Mouse (Mus musculus): ENCODE measurements around the gene Exoc3l4.

The Exoc3l4 gene

DNA sequence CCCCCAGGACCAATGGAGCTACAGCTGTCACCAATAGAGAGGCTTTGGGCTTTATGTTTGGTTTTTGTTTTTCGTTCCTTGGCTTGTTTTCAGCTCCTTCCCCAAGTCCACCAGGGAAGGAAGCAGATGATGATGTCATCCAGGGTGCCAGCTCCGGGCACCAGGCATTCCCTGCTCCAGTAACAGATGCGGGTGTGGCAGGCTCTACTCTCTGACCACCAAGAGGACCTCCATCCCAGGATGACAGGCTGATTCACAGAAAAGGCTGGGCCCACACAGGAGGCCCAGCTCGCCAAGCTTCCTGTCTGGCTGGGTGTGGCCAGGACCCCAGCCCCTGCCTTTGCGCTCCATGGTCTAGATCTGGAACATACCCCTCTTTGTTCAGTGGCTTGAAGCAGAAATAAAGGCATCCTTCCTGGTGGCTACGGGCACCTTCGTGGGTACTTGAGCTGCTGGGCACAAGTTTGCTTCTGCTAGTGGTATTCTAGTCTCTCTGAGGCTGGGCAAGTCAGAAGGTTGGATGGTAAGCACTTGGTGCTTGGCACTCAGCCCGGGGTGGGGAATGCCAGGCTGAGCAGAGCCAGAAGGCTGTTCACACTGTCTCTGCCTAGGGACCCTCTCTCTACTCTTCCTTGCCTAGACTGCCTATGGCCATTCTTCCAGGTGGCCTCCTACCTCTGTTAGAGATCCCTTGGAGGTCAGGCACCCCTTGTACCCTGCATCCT is 5.0 kb upstream of the Exoc3l4 start:
- no peak for DNase-seq (ENCODE audit: low read depth)

- DNase-seq (ENCODE audit: low read depth), result no peak
These were observed 4.1 kb upstream of the Exoc3l4 start for GRCm38 (mm10) chr12:111412581-111413284.

DNA sequence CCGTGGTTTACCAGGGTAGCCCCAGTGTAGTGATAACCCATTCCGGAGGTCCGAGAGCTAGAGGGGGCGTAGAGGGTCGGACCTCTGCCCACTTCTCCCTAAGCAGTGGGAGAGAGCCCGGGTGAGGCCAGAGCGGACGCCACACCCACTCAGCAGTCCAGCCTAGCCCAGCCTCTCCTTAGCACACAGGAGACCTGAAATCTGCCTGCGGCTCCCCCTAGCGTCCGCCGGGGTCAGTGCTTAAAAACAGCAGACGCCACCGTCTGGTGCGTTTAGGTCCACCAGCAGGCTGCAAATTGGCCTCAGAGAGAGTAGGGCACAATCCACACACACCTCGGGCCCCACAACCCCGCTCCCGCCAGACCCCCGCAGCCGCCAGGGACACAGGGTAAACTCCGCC is 3.5 kb upstream of the Exoc3l4 start:
- peak; percentile 66 for DNase-seq (ENCODE audit: low read depth)

DNA sequence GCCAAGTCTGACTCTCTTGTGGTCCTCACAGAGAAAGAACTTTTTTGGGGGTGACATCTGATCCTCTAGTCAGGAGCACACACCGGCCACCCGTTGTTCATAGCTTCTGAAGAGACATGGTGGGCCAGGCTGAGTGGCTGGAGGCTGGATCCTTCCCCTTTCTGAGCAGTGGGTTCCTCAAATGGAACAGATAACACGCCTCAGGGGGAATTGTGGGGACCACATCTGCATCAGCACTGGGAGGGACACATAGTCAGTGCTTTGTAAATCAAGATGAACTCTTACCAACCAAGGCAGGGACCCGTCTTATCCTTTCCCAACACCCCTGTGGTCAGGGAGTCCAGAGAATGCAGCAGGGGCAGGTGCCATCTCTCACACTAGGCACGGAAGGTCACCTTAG is 3.1 kb downstream of the Exoc3l4 start:
- no peak for DNase-seq (ENCODE audit: low read depth)

DNA sequence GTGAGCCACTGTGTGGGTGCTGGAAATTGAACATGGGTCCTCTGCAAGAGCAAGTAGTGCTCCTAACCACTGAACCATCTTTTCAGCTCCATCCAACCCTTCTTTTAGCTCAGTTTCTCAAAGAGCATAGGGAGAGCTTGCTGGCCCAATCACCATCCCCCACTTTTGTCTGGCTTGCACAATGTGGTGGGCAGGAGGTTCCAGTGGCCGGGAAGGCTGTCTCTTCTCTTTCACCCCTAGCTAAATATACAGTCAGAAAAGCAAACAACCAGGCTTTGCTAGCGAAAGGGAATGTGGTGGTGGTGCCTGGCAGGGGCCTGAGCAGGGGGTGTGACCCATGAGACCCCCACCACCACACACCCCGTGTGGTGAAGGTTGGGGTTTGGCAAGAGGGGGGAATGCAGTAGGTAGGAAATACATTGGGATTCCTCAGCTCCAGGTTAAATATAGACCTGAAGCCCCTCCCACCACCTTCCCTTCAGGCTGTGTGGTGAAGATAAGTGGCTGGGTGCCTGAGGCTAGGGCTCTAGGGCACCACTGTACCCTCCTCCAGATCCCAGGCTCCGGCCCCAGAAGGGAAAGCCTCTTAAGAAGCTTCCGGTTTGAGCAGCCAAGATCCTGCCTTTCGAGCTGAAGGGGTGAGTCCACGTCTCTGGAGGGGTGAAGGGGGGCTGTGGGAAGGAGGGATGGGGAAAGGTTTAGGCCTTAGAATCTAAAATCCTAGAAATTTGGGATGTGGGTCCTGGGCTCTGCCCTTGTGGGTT is 4.3 kb downstream of the Exoc3l4 start:
- no peak for DNase-seq (ENCODE audit: low read depth)

DNA sequence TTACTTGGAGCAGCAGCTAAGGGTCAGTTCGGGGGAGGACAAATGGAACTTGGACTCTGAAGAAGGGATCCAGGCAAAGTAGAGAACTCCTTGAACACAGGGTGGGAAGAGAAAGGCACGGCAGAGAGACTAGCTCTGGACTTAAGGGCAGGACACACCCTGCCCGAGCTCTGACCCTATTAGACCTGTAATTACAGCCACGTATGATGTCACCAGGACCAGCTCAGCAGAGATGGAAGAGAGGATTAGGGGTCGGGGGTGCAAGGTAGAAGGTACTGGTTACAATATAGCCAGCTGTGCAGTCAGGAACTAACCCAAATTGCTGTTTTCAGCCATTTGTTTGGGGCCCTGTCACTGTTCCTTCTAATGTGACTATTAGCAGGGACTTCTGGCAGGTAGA is 6.0 kb downstream of the Exoc3l4 start:
- no peak for DNase-seq (ENCODE audit: low read depth)

DNA sequence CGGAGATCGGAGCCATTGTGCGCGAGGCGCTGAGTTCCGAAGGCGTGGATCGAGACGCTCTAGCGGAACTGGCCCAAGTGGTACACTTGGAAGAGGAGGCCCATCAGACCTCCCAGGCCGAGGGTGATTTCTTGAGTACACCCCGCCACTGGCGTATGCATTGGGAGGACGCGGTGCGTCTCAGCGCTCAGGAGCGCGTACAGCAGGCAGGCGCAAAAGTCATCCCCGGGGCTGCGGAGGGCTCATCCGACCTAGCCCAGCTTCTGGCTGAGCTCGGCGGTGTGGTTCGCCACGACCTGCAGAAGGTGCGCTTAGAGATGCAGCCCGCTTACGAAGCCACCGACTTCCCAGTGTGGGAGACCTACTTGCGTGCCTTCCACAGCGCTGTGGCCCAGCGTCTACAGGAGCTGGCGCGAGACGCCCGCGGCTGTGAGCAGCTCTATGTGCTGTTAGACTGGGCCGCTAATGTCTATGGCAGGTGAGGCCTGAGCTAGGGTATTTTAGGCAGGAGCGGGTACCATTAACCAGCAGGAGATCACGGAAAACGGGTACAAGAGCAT is 6.8 kb downstream of the Exoc3l4 start:
- DNase-seq (ENCODE audit: low read depth), result no peak

DNA sequence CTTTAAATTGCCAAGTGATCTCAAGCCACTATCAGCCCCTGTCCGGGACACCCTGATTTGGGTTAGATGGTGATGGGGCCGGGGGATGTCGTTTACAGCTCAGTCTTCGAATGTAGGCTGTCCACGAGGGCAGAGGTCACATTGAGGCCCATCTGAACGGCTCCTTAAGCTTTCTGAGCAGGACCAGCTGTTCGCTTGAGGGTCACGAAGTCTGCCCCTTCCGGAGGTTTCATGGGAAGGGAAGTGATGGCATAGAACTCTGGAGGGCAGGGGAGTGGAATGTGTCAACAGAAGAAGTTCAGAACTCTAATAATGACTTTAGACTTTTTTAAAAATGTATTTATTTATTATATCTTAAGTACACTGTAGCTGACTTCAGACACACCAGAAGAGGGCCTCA is 7.7 kb downstream of the Exoc3l4 start:
- DNase-seq (ENCODE audit: low read depth), result no peak

GRCm38 (mm10) chr12:111425258-111425657 is 8.4 kb downstream of the Exoc3l4 start:
- DNase-seq (ENCODE audit: low read depth), result peak; percentile 31

GRCm38 (mm10) chr12:111425789-111426460 is 9.1 kb downstream of the Exoc3l4 start:
- DNase-seq (ENCODE audit: low read depth), result peak; percentile 64

DNA sequence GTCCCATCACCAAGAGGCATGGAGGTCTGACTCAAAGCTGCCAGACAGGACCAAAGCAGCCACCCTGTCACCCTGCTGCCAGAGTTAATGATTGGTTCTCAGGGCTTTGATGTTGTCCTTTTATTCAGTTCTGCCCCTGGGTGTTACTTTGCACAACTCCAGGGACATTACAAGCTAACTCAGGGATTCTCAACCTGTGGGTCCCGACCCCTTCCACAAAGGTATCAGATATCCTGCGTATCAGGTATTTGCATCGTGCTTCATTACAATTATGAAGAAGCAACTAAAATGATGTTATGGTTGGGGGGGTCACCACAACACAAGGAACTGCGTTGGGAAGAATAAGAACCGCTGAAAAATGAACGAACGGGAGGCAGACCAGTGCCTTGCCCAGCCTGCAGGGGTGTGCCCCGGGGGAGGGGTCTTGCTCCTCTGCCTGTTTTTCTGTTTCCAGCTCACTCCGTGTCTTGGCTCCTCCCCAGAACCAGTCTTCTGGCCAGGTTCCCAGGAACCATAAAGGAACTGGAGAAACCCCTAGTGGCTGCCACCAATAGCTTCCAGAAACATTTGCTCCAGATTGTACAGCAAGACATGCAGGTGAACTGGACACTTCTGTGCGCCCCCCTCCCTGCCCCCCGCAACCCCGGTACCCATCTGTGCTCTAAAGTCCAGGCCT is 10.8 kb downstream of the Exoc3l4 start:
- no peak for DNase-seq (ENCODE audit: low read depth)

DNA sequence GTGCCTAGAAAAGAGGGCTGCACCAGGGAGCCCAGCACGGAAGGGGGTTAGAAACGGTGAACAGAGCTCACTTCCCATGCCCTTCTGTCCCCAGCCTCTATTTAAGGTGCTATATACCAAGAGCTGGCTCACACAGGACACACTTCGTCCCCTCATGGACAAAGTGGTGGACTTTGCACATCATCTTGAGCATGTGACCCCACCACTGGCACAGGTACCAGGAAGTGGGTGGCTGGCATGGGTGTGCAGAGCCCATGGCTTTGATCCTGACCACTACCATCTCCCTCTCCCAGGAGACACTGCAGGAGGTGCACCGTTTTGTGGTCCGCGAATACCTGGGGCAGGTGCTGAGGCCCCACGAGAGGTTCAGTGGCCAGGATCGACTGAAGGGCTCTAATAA is 11.5 kb downstream of the Exoc3l4 start:
- DNase-seq (ENCODE audit: low read depth), result no peak

DNA sequence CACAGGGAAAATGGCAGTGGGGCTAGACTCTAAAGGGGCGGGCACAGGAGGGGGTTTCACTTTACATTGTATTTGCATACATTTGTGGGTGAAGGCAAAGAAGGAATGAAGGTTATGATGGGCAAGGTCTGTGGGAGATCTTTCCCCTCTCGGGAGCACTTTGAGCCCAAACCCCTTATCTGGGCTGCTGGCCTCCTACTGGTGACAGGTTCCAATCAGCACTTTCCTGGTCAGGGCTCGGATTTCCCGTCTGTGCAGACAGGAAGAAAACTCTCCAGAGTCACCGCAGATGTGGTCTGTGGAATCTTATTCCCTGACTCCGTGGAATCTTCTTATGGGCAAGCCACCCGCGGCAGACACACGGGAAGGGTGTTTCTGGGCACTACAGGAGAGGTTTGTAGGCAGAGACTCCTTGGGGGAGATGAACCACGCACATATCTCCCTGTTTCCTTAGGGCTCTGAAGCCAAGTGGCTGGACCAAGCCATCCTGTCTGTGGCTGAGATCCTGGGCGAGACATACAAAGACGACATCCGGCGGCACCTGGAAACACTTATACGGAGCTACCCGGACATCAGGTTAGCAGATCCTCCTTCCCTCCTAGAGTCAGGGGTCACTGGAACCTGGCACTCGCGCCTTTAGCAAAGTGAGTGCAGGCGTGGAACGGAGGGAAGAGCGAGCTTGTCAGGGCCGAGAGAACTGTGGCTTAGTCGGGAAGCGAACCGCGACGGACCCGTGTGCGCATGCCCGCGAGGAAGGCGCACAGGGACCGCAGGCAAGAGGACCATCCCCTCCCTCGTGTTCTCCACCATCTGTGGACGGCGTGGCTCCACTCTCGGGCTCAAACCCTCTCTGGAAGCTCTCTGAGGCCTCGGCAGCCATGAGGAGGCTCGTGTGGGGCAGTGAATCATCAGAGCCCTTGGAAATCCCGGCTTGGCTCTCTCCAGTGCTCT is 12.4 kb downstream of the Exoc3l4 start:
- DNase-seq (ENCODE audit: low read depth), result no peak

- DNase-seq (ENCODE audit: low read depth), result no peak
These were observed 13.4 kb downstream of the Exoc3l4 start for GRCm38 (mm10) chr12:111430049-111430867.

- no peak for DNase-seq (ENCODE audit: low read depth)
These were observed 14.3 kb downstream of the Exoc3l4 start for GRCm38 (mm10) chr12:111430868-111431817.

- DNase-seq (ENCODE audit: low read depth), result no peak
These were observed 15.3 kb downstream of the Exoc3l4 start for GRCm38 (mm10) chr12:111432097-111432496.

DNA sequence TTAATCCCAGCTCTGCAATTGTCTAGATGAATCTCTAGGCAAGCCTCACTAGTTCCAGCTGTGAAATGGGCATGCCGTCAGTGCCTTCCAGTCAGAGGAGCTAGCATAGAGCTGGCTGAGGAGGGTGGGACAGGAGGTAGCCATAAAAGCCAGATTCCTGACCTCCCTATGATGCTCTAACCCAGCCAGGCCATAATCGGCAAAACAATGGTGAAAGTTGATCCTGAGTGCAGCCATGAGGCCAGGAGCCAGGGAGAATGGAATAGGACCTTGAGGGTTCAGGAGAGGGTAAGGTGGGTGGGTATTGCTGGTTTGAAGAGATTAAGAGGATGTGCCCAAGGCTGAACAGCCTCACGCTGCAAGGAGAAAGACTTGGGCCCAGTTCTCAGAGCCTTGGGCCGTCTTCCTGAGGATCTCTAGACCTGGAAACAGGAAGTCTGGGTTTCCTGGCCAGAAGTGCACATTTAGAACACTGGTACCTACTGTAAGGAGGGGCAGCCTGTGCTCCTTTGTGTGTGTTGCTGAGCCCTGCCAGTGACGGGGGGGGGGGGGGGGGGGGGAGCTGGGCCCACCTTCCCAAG is 16.0 kb downstream of the Exoc3l4 start:
- DNase-seq (ENCODE audit: low read depth), result no peak
